Mouse (Mus musculus): Measurements from ENCODE around the gene Izumo1. TPM values are rescaled to one million over a fixed set of nuclear protein-coding genes. Genes with fewer than 3 reads are reported as not detected.

Gene Izumo1
- total RNA-seq (2015): not detected in 2 replicates
- 0.22 TPM in 1 of 2 replicates, not detected in the other for total RNA-seq (2017)

DNA sequence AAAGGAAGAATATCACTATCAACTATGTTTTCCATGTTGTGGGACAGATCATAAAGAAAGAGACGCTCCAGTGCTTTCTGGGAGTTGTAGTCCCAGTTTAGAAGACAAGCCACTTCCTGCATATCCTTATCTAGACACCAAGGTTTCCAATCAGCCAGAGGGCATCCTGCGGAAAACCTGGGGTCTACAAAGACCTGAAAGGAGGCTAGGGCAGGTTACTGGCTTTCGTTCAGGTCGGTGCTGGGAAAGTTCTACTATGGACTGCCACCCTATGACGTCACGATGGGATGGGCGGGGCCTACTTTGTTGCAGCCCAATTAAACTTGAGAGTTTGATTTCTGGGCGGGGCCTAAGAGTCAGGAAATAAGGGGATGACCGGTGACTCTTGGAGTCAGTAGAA lies at the start of gene Izumo1:
Gene Izumo1 (plus strand): TSS at position 369 of the 400 bp plus-strand sequence.
- no peak for ATAC-seq (ENCODE audit: poor library complexity, severe bottlenecking)

DNA sequence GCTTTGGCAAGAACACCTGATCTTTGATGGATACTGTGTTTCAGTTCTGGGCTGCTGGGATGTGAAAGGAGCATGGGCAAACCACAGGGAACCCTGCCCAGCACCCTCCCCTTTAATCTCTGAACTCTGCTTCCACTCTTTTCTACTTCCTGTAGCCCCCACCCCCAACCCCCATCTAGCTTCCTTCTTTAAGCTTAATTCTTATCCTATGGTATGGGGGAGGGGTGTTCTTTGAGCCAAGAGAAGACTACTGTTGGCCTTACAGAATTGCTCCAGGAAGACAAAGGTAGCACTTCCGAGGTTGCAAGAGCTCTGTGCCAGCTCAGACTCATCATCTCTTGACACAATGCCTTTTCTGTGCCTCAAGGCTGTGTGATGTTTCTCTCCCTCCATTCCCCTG lies 49.6 kb upstream of the Izumo1 start:
- ATAC-seq (ENCODE audit: poor library complexity, severe bottlenecking): no peak

DNA sequence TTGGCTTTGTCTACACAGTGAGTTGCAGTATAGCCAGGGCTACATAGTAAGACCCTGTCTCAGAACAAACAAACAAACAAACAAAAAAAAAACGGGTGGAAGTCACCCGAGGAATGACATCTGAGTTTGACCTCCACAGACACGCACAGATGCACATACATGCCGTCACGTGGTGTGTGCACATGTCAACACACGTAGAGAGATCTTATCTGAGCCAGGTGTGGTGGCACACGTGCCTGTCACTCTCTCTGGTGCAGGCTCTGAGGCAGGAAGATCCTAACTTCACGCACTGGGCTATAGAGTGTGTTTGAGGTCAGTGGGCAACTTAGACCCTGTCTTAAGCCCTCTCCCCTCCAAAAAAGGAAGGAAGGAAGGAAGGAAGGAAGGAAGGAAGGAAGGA lies 47.7 kb upstream of the Izumo1 start:
- no peak for ATAC-seq (ENCODE audit: poor library complexity, severe bottlenecking)

DNA sequence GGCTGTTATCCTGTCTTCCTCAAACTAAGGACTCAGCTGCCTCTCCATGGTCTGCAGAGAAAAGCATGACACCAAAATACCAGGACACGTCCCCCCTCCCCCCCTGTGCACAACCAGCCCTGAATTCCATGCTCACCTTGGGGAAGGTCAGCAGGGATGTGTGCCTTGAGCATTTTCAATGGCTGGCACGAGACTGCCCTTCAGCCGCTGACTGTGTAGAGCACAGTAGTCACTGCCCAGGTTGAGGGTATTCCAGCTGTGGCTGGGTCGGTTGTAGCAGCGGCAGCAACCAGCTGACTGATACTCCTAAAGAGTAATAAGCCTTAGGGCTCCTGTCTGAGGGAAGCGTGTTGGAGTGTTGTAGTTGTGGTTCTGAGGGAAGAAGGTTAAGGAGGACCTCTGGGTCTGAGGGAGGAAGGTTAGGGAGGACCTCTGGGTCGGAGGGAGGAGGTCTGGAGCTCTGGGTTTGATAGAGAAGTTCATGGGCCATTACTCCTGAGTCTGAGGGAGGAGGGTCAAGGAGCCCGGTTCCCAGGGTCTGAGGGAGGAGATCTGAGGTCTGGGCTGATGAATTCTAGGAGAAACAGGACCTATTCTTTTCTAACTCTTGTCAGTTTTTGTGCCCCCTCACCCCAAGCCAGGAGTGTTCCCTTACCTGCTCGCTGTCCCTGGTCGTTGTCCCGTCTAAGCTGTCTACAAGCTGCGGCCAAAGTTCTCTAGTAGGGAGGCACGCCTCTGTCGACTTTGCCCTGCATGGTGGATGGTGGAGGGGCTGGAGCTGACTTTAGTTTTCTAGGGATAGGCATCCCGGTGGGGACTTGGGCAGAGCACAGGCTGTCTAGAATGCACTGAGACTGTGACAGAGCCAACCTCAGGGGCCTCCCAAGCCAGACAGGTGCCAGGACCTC lies 46.9 kb upstream of the Izumo1 start:
- ATAC-seq (ENCODE audit: poor library complexity, severe bottlenecking): no peak

DNA sequence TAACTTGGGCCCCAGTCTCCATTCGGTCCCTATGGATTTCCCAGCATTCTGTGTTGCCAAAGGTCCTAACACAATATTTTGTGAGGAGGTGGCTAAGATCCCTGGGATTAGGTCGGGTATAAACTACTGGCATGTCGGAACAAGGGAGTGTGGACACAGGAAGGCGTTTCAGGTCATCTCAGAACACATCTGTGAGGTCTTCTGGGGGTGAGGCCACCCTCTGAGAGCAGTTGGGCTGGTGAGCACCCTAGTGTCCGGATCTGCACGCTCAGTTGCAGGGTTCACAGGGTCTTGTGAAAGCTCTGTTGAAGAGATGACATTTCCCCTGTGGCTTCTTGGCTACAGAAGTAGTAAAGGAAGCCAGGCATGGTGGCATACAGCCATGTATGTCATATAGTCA lies 35.7 kb upstream of the Izumo1 start:
- no peak for ATAC-seq (ENCODE audit: poor library complexity, severe bottlenecking)

DNA sequence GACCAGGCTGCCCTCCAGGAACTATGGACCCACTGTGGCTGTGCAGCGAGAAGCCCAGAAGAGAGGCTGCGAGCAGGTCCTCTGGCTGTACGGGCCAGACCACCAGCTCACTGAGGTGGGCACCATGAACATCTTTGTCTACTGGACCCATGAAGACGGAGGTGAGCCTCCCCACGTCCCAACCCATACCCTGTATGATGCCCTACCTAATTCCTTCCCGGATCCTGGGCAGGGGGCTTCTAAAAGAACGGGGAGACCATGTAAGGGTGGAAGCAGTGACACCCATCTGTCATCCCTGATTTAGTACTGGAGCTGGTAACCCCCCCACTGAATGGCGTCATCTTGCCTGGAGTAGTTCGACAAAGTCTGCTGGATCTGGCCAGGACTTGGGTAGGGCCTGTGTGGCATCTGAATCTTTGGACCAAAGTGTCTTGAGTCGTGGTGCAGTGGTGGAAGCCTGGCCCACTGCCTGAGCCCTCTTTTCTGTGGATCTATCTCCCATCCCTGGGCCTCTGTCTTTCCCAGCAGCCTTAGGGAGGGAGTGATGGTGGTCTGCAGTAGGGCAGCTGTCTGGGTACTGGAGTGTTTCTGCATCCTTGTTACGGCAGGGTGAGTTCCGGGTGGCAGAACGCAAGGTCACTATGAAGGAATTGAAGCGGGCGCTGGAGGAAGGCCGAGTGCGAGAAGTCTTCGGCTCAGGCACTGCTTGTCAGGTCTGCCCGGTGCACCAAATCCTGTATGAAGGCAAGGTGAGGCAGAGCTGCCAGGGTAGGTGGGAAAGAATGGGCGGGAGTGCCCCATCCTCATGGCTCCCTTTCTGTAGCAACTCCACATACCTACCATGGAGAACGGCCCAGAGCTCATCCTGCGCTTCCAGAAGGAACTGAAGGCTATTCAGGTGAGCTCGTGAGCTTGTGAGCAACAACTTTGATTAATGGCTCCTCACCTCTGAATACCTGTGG lies 33.7 kb upstream of the Izumo1 start:
- ATAC-seq (ENCODE audit: poor library complexity, severe bottlenecking): no peak

DNA sequence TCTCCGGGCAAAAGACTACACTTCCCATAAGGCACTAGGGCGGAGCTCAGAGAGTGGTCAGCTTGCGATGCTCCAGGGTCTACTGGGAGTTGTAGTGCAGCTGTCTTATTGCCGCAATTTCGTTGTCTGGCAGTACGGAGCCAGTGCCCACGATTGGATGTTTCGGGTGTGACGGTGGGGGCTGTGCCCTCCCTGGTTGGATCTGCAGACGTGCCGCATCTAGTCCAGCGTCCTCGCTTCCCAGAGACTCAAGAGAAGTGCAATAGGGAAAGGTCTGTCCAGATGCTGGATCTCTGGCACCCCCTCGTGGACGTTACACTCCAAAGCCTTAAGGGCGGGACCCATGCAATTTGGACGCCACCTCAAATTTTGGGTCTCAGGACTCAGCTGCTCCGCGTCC lies 32.4 kb upstream of the Izumo1 start:
- ATAC-seq (ENCODE audit: poor library complexity, severe bottlenecking): peak; percentile 86

DNA sequence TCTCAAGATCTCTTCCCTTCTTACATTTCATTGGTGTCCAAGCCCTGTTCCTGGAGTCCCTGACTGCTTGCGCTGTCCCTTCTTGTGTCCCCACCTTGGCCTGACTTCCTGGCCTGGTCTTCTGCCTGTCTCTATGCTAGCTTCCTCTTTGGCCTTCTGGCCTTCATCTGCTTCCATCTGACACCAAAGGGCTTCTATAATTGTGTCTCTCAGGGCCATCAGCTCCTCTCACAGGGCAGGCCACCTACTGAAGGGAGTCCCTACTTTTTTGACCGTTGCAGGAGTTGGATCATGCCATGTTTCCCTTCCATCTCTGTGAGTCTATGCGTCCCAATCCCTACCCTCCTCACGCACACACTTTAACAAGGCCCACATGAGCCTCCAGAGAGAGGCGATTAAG lies 31.7 kb upstream of the Izumo1 start:
- ATAC-seq (ENCODE audit: poor library complexity, severe bottlenecking): no peak

DNA sequence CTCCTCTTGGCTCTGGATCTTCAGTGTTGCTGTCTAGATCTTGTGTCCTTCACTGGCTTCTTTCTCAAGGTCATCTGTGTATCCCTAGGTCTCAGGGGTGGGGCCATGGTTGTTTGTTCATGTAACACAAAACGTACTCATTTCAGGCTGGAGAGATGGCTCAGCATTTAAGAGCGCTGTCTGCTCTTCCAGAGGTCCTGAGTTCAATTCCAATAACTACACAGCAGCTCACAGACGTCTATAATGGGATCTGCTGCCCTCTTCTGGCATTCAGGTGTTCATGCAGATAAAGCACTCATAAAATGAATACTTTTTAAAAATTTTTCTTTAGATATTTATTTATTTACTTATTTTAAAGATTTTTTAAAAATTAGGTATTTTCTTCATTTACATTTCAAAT lies 30.7 kb upstream of the Izumo1 start:
- ATAC-seq (ENCODE audit: poor library complexity, severe bottlenecking): no peak

DNA sequence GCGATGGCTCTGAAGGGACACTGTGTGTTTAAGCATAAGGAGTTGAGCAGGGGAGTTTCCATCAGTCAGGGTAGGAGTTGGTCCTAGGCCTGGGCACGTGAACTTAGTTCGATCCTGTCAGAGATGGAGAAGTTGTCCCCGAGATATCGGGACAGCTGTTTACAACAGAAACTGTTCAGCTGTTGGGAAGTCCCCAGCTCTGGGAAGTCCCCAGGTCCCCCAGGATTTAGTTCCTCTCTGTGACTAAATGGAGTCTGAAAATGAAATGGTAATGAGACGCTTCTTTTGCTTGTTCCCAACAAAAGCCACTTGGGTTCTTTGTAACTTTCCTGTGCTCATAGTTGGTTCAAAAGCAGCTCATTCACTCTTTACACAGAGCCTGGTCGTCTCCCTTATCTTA lies 29.7 kb upstream of the Izumo1 start:
- no peak for ATAC-seq (ENCODE audit: poor library complexity, severe bottlenecking)

DNA sequence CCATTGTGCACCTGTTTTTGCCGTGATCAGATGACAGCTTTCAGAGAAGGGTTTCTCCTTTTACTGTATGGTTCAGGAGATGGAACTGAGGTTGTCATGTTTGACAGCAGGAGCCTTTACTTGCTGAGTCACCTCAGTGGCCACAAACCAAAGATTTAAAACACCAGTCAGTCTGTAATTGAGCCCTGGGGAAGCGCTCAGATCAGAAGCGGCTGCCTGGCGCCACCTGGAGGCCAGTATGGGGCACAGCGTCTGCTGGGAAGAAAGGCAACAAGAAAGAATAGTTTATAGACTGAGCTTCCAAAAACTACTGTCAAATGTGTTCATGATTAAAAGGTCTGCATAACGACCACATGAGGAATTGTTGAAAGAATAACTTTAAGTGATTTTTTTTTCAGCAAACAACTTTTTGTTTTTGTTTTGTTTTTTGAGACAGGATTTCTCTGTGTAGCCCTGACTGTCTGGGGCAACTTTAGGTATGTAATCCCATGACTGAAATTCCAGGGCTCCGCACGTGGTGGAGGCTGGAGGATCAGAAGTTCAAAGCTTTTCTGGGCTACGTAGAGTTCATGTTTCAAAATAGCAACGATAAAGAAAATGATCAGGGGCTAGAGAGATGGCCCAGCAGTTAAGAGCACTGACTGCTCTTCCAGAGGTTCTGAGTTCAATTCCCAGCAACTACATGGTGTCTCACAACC lies 28.3 kb upstream of the Izumo1 start:
- peak; percentile 75 for ATAC-seq (ENCODE audit: poor library complexity, severe bottlenecking)

DNA sequence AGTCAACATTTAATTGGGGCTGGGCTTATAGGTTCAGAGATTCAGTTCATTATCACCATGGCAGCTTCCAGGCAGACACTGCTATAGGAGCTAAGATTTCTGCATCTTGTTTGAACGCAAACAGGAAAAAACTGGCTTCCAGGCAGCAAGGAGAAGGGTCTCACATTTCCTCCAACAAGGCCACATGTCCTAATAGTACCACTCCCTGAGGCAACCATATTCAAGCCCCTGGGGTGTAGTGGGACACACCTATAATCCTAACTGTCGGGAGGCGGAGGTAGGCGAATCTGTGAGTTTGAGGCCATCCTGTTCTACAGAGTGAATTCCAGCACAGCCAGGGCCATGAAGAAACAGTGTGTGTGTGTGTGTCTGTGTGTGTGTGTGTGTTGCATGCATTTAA lies 26.4 kb upstream of the Izumo1 start:
- no peak for ATAC-seq (ENCODE audit: poor library complexity, severe bottlenecking)

DNA sequence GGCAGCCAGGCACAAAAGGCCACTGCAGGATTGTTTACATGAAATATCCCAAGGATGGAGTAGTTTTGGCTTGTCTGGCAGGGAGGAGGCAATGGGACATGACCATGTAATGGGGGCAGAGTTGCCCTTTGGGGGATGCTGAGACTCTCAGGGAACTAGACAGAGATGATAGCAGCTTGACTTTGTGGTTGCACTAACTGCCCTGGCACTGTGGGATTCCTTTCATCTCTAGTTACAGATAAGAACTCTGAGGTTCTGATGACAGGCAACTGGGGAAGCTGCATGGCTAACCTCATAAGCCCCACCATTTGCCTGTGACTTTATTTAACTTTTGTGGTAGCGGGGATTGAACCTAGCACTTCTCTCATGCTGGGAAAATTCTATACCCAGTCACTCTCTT lies 25.5 kb upstream of the Izumo1 start:
- ATAC-seq (ENCODE audit: poor library complexity, severe bottlenecking): no peak

DNA sequence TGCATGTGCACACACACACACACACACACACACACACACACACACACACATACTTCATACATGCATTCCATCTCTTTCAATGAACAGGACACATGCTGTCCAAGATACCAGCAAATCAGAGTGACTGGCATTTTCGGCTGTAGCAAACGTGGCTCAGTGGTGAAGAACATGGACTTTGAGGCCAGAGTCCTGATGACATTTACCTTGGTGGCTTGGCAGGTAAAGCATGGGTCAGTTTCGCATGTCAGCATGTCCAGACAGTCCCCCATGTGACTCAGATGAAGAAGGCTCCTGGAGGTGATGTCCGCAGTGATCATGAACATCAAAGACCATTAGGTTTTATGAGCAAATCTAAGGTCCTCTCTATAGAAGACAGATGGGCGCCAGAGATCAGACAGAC lies 24.6 kb upstream of the Izumo1 start:
- no peak for ATAC-seq (ENCODE audit: poor library complexity, severe bottlenecking)

DNA sequence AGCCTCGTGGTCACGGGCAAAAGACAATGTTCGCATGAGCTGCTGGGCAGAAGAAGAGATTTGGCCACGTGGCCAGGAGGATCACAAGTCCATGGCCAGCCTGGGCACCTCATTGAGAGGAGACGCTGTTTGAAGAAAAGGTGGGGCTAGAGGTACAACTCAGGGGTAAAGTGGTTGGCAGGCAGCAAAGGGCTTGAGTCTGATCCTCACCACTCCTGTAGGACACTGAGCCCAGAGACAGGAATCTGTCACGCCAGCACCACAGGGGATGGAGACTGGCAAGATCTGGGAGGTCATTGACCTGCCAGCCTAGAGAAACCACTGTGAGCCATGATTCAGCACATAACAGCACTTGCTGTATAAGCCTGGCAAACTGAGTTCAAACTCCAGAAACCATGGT lies 24.1 kb upstream of the Izumo1 start:
- no peak for ATAC-seq (ENCODE audit: poor library complexity, severe bottlenecking)

DNA sequence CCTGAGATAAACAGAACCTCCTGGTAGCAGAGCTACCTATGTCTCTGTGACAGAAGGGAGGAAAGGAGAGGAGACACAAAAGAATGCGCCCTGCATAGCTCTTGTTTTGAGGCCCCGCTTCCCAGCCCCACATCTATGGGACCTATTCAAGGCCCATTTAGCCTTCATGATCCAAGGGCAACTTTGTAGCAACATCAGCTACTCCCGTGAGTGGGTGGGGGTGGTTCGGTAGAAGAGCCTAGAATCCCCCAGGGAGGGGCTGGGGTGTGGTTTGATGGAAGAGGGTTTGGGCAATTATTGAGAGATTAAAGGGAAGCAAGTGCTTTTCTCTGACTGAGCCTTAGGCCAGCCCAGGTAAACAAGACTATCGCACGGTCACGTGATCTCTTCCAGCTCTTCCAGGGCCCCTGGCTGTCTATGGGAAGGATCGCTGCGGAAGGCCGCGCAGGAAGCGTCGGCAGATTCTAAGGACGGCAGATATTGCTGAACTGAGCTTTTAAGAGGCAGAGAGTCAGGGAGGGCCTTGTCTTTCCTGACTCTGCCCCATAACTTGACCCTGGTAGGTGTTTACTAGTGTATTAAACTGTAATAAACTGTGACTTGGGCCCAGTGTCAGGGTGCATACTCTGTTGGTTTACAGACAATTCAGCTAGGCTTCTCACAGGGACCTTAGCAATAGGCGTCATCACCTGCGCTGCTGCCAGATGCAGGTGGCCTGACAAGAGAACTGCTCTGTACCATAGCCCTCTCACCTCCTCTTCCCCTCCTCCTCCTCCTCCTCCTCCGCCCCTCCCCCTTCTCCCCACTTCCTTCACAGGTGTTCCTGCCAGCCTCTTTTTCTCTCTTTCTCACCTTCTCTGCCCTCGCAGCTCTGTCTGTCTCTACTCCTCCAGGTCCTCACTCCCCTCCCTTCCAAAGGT lies 22.4 kb upstream of the Izumo1 start:
- ATAC-seq (ENCODE audit: poor library complexity, severe bottlenecking): no peak

DNA sequence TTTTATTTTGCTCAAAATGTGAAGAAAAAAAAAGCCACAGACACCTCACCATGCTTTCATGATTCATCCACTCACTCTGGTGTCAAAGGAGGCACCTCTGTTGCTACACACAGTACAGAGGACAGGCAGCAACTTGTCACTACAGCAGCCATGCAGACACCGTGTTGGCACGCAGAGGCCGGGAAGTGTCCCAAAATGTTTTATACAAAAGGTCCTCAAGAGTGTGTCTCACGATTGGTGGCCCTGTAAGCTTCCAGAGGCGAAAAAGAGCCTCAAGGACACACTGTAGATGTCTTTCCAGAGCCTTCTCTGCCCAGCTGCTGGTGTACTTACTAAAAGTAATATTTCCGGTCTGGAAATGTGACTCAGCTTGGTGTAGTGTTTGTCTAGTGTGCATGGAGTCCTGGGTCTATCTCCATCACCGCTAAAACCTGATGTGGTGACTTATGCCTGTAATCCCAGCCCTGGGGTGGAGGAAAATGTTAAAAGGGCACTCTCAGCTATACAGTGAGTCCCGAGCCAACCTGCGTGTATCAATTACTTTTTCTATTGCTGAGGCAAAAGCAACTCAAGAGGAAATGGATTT lies 15.8 kb upstream of the Izumo1 start:
- no peak for ATAC-seq (ENCODE audit: poor library complexity, severe bottlenecking)

DNA sequence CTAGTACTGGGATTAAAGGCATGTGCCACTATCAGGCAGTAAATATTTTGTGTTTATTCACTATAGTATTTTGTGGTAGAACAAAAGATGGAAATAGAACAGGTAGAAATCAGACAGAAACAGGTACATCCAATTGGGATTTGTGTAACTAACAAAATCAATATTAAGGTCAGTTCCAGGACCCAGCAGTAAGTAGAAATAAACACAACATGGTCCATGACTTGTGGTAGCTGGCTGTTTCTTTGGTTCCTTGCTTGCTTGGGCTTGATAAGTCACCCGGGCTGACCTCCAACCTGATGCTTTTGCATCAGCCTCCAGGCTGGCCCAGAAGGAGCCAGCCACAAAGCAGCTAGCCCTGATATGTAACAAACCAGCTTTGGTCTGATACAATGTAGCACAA lies 12.1 kb upstream of the Izumo1 start:
- no peak for ATAC-seq (ENCODE audit: poor library complexity, severe bottlenecking)

DNA sequence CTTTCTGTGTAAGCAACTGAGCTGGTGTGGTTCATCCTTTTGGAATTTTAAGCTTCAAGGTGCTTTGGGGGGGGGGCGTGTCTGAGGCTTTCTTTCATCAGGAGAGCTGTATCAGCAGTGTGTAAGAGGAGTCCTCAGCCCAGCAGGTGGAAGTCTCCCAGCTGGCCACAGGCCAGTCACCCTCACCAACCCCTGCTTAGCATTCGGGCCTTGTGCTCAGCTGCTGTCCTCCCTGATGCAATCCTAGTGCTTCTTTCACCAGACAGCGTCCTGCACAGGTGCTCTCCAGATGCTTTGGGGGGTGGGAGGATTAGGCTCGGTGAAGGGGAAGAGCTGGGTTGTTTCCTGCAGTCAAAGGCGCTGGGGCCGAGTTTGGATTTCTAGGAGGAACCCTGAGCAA lies 5.3 kb upstream of the Izumo1 start:
- ATAC-seq (ENCODE audit: poor library complexity, severe bottlenecking): no peak
